Mouse (Mus musculus) liver, postnatal 0 days (tissue): ENCODE data around the gene Nav2.

Experiments
- CTCF ChIP-seq: sonication (generic); IDR thresholded peaks from 2 replicates; pipeline ENCODE4 v1.5.1; 2016; ENCODE audit warnings: antibody characterized with exemption, low read depth
- EP300 ChIP-seq: IDR thresholded peaks from 2 replicates; pipeline ENCODE4 v1.6.1; 2016; ENCODE audit warnings: antibody characterized with exemption, low read depth, mild to moderate bottlenecking

DNA sequence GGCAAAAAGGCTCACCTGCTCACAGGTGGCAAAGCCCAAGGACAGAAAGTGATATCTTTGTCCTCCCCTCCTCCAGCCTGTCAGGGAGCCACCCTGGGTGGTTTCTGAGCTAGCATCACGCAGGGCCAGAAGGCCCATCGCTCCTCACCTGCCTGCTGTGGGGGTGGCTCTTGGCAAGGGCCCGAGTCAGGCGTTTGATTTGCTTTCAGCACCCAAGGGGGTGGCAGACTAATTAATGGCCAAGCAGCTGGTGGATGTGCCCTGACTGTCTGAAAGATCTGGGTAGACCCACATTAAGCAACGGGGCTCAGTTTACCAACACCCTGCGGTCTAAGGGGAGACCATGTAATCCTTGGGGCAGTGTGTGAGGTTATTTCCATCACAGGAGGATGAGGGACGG lies 235.4 kb downstream of the Nav2 start:
- TF ChIP-seq CTCF (no peak), EP300 (no peak)
